Mouse (Mus musculus): Measurements from ENCODE around the gene Fgb.

GRCm38 (mm10) chr3:83020387-83020786 lies 29.3 kb downstream of the Fgb start:
- TF ChIP-seq POLR2A (IDR thresholded peaks at IDR 0.05; ENCODE audit: control insufficient read depth, extremely low read depth, insufficient read depth, low read length, poor library complexity) (no peak), CTCF (IDR thresholded peaks at IDR 0.05; ENCODE audit: borderline replicate concordance, control insufficient read depth, extremely low read depth, insufficient read depth, low read length, poor library complexity) (no peak)
